Mouse (Mus musculus) embryonic facial prominence, embryonic 11.5 days (tissue): Measurements from ENCODE around the gene Camk1g. TPM values are rescaled to one million over a fixed set of nuclear protein-coding genes. Genes with fewer than 3 reads are reported as not detected.

Experiments
- ATAC-seq: fragments of 200-750 bp; cut with Nextera tagmentation; replicated peaks from 2 replicates; pipeline ENCODE4 v1.8.0; 2017; ENCODE audit warnings: low read depth; ENCODE audit not compliant: insufficient number of reproducible peaks, low FRiP score, low TSS enrichment
- DNase-seq: peaks from one replicate; pipeline ENCODE4 v3.0.0-alpha.2; 2015; ENCODE audit warnings: low spot score
- H3K27ac ChIP-seq: fragments of 300-500 bp; sonication (generic); replicated peaks from 2 replicates; pipeline ENCODE4 v1.5.1; 2014; ENCODE audit warnings: mild to moderate bottlenecking, low read depth, low read length, control low read depth
- H3K27me3 ChIP-seq: fragments of 300-500 bp; sonication (generic); 2 replicates; pipeline ENCODE4 v1.6.1; 2014; ENCODE audit warnings: mild to moderate bottlenecking, low read length, moderate library complexity, mixed read lengths; ENCODE audit not compliant: control insufficient read depth, insufficient read depth
- H3K36me3 ChIP-seq: fragments of 300-500 bp; sonication (generic); replicated peaks from 2 replicates; pipeline ENCODE4 v1.6.1; 2014; ENCODE audit warnings: low read depth, mild to moderate bottlenecking, low read length, moderate library complexity, mixed read lengths; ENCODE audit not compliant: control insufficient read depth, insufficient read depth
- H3K4me1 ChIP-seq: fragments of 300-500 bp; sonication (generic); 2 replicates; pipeline ENCODE4 v1.6.1; 2014; ENCODE audit warnings: low read length, mixed read lengths; ENCODE audit not compliant: control insufficient read depth, insufficient read depth
- H3K4me2 ChIP-seq: fragments of 300-500 bp; sonication (generic); 2 replicates; pipeline ENCODE4 v1.6.1; 2014; ENCODE audit warnings: low read depth, mild to moderate bottlenecking, control low read depth, low read length, moderate library complexity
- H3K4me3 ChIP-seq: fragments of 300-500 bp; sonication (generic); 2 replicates; pipeline ENCODE4 v1.5.1; 2014; ENCODE audit warnings: low read depth, low read length, control low read depth
- H3K9ac ChIP-seq: fragments of 300-500 bp; sonication (generic); replicated peaks from 2 replicates; pipeline ENCODE4 v1.6.1; 2014; ENCODE audit warnings: mild to moderate bottlenecking, control low read depth, low read length
- H3K9me3 ChIP-seq: fragments of 300-500 bp; sonication (generic); replicated peaks from 2 replicates; pipeline ENCODE4 v1.6.1; 2016; ENCODE audit warnings: mild to moderate bottlenecking, low read length, inconsistent platforms, mixed read lengths; ENCODE audit not compliant: control insufficient read depth
- WGBS: fragments of 180-500 bp; shearing (Covaris S2); extraction: QIAGEN DNeasy Blood & Tissue Kit; methylation state at CpG from one replicate; pipeline ENCODE4 v1.1.7; 2014; 5-methylcytosine and 5-hydroxymethylcytosine counted together
- polyA plus RNA-seq: library from polyadenylated mRNA; unstranded; fragments of >200 nt; fragmentation: Nextera tagmentation; extraction: Ambion mirVana; gene quantifications from 2 replicates; pipeline ENCODE4 v1.2.1, GENCODE M21; 2014

Camk1g gene
- polyA plus RNA-seq, 1 experiment from 2014 or later = 21.9 TPM

DNA sequence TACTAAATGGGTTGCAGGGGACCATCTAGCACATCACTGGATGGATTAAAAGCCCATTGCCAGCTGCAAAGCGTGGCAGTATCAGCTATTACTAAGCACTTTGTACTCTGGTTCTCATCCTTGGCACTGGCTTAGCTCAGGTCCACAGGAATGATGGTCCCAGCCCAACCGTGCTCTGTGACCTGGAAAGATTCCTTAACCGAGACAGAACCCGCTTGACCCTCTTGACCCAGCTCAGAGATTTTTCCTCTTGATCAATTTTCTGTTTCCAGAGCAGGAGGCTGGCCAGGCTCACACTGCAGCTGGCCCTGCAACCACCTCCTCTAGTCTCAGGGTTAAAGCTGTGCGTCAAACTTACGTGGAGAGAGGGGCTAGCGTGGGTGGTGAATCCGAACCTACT lies 1.0 kb downstream of the Camk1g start:
- ATAC-seq (no peak), DNase-seq (no peak)
- 41% methylated on average over 8 of the region's 8 CpGs for WGBS

DNA sequence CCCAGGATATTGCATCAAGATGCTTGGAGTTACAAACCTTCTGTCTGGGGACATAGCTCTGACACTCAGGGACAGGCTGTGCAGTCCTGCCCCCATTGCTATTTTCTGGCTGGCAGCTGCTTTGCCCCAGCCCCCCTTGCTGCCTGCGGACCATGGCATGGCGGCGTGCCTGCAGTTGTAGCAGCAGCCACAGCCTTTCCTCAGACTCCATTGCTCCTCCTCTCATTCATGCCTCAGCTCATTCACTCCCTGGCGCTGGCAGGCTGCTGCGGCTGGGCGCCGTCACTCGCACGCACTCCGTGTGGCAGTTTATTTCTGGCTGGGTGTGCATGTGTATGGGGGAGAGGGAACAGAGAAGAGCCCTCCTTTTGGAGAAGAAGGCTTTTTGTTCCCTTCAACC lies 2.0 kb downstream of the Camk1g start:
- Histone ChIP-seq H3K27me3 (no peaks in the 10 kb centered on the region), H3K36me3 (no peaks in the 10 kb centered on the region), H3K27ac (no peak overlapping the region), H3K4me1 (no peaks in the 10 kb centered on the region), H3K4me2 (no peak overlapping the region), H3K9me3 (no peaks in the 10 kb centered on the region), H3K9ac (no peak overlapping the region), H3K4me3 (no peak overlapping the region)
- no peak for DNase-seq
- 35% methylated on average over 10 of the region's 10 CpGs for WGBS
- ATAC-seq = 0 out of 2 replicates have a peak, but pooled peaks have one; percentile 7

More for the DNA sequence above, 1.0 kb downstream of the Camk1g start:
- Histone ChIP-seq H3K9me3 (no peaks in the 10 kb centered on the region), H3K4me1 (no peaks in the 10 kb centered on the region), H3K4me3 (peak overlapping the region; percentile 47), H3K36me3 (no peaks in the 10 kb centered on the region), H3K27me3 (no peaks in the 10 kb centered on the region), H3K4me2 (peak overlapping the region; percentile 55), H3K9ac (peak overlapping the region; percentile 64), H3K27ac (no peak overlapping the region)

DNA sequence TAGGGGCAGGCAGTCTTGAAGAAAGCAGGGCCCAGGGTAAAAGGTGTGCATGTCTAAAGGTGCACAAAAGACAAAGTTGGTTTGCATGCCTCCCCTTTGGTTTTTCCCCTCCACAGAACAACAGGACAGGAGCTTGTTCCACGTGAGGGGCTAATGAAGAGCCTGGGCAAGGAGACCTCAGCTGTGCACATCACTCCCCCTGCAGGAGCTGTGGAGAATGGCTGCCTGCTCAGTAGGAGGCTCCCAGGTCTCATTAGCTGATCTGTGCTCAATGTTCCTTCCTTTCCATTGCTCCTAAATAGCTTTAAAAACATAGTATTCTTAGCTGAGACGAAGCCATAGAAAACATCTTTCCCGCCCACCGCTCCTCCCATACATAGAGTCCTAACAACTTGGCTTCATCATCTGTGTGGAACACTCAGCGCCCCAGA lies 6.3 kb downstream of the Camk1g start:
- 63% methylated on average over 5 of the region's 5 CpGs for WGBS
- Histone ChIP-seq H3K27ac (no peak overlapping the region), H3K9me3 (no peaks in the 10 kb centered on the region), H3K4me1 (no peaks in the 10 kb centered on the region), H3K36me3 (no peaks in the 10 kb centered on the region; the same call in 1 of the 2 replicates), H3K27me3 (no peaks in the 10 kb centered on the region), H3K4me3 (no peak overlapping the region), H3K4me2 (no peak overlapping the region), H3K9ac (no peak overlapping the region; the same call in 1 of the 2 replicates)
- DNase-seq (peak; percentile 53), ATAC-seq (no peak)

DNA sequence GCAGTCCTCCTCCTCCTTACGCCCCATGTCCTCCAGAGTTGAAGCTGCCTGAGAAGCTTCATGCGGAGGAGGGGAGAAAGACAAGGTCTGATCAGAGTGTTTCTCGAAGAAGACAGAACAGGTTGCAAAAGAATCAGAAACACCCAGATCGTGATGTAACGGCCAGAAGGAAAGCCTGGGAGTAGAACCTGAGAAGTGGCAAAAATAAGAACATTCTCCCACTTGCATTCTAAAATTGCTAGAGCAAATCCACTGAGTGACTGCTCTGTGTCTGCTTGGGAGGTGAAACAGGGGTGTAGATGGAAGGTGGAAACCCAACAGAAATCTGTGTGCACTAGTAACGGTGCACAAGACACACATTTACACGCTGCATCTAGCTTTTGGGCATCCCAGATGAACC lies 8.0 kb downstream of the Camk1g start:
- DNase-seq (no peak), ATAC-seq (no peak)
- Histone ChIP-seq H3K9me3 (no peaks in the 10 kb centered on the region), H3K27me3 (no peaks in the 10 kb centered on the region), H3K4me3 (no peak overlapping the region), H3K4me1 (no peaks in the 10 kb centered on the region), H3K4me2 (no peak overlapping the region), H3K27ac (no peak overlapping the region), H3K36me3 (no peaks in the 10 kb centered on the region; the same call in 1 of the 2 replicates), H3K9ac (no peak overlapping the region)
- 90% methylated on average over 7 of the region's 7 CpGs for WGBS

DNA sequence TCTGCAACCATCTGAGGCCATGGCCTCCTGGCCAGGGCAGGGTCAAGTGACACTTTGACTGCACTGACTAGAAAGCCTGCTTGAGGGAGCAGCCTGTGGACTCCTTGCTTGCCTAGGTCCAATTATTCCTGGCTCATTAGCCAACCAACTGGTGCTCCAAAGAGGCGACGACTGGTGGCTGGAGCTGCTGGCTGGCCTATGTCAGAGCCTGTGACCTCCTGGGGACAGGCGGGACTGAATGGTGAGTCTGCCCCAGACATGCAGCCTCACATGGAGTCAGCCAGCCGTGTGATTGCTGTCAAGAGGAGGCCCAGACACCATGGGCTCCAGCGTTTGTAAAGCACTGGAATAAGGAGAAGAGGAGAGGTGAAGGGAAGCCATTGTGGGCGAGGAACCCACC lies 8.9 kb downstream of the Camk1g start:
- Histone ChIP-seq H3K4me1 (no peaks in the 10 kb centered on the region), H3K27me3 (no peaks in the 10 kb centered on the region), H3K9me3 (no peaks in the 10 kb centered on the region), H3K4me2 (no peak overlapping the region), H3K27ac (no peak overlapping the region), H3K9ac (no peak overlapping the region), H3K4me3 (no peak overlapping the region), H3K36me3 (no peaks in the 10 kb centered on the region; the same call in 1 of the 2 replicates)
- WGBS = 55% methylated on average over 6 of the region's 6 CpGs
- ATAC-seq (0 out of 2 replicates have a peak, but pooled peaks have one; percentile 57), DNase-seq (no peak)

DNA sequence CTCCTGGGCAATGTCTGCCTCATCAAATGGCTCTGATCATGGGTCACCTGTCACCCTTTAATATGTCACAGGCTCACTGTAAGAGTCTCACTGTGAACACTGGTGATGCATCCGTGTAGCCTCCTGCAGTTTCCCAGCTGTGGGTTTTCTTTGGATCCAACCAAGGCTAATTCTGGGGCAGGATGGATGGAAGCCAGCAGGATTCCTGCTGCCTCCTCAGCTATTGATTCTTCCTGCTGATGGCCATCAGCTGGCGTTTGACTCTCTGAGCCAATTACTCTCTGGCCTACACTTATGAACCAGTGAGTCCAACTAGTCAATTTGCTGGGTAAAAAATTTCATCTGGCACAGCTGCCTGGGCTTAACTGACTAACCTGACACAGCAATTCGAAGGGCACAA lies 10.9 kb downstream of the Camk1g start:
- Histone ChIP-seq H3K36me3 (no peaks in the 10 kb centered on the region; the same call in 1 of the 2 replicates), H3K9me3 (no peaks in the 10 kb centered on the region), H3K4me2 (no peak overlapping the region), H3K27me3 (no peaks in the 10 kb centered on the region), H3K27ac (no peak overlapping the region), H3K4me1 (no peaks in the 10 kb centered on the region), H3K4me3 (no peak overlapping the region), H3K9ac (no peak overlapping the region)
- DNase-seq (no peak), ATAC-seq (no peak)
- WGBS = 90% methylated on average over 3 of the region's 3 CpGs

GRCm38 (mm10) chr1:193351583-193351982 lies 18.5 kb downstream of the Camk1g start:
- Histone ChIP-seq H3K4me3 (no peak overlapping the region), H3K4me1 (no peaks in the 10 kb centered on the region), H3K4me2 (no peak overlapping the region), H3K27me3 (no peaks in the 10 kb centered on the region), H3K9me3 (no peaks in the 10 kb centered on the region), H3K9ac (no peak overlapping the region), H3K36me3 (no peaks in the 10 kb centered on the region), H3K27ac (no peak overlapping the region)
- no peak for DNase-seq
- 84% methylated on average over 3 of the region's 3 CpGs for WGBS
- no peak for ATAC-seq

- Histone ChIP-seq H3K4me2 (no peak overlapping the region), H3K4me3 (no peak overlapping the region), H3K27ac (no peak overlapping the region), H3K9ac (no peak overlapping the region), H3K36me3 (no peaks in the 10 kb centered on the region), H3K4me1 (no peaks in the 10 kb centered on the region), H3K9me3 (no peaks in the 10 kb centered on the region), H3K27me3 (no peaks in the 10 kb centered on the region)
- ATAC-seq (no peak), DNase-seq (no peak)
- 94% methylated on average over 2 of the region's 2 CpGs for WGBS
Measured at GRCm38 (mm10) chr1:193350546-193350801, 19.6 kb downstream of the Camk1g start.
